Mouse (Mus musculus) cerebellum, postnatal 10 days (tissue): Measurements from ENCODE around the gene Ccdc36.

Experiments used
- DNase-seq, 2 experiments: peaks; one replicate each; pipeline ENCODE4 v3.0.0; 2021; ENCODE audit warnings: mixed read lengths in 2 of 2

Gene Ccdc36

GRCm38 (mm10) chr9:108441236-108441919, 13.1 kb upstream of the Ccdc36 start:
- DNase-seq, result peak; percentile 48 to 60

- DNase-seq, result no peak
Observed at GRCm38 (mm10) chr9:108440485-108440884, 12.2 kb upstream of the Ccdc36 start.

GRCm38 (mm10) chr9:108439176-108439575, 10.9 kb upstream of the Ccdc36 start:
- DNase-seq, result peak; percentile 81 to 83

- DNase-seq, result no peak
Observed at GRCm38 (mm10) chr9:108436182-108436581, 7.9 kb upstream of the Ccdc36 start, which contains the start of gene BC048562. BC048562 (plus strand) TSS chr9:108436482.

- DNase-seq, result peak; percentile 36 to 45
Observed at GRCm38 (mm10) chr9:108431431-108432067, 3.3 kb upstream of the Ccdc36 start.

- peak; percentile 49 for DNase-seq
Observed at GRCm38 (mm10) chr9:108412221-108412620, 16.1 kb downstream of the Ccdc36 start.

GRCm38 (mm10) chr9:108411381-108411942, 16.8 kb downstream of the Ccdc36 start:
- DNase-seq, result no peak

GRCm38 (mm10) chr9:108409535-108409934, 18.7 kb downstream of the Ccdc36 start:
- DNase-seq, result no peak

GRCm38 (mm10) chr9:108404451-108404850, 23.8 kb downstream of the Ccdc36 start:
- DNase-seq, result no peak

- no peak for DNase-seq
Observed at GRCm38 (mm10) chr9:108403081-108403480, 25.2 kb downstream of the Ccdc36 start.

GRCm38 (mm10) chr9:108401186-108401960, 26.9 kb downstream of the Ccdc36 start:
- peak; percentile 67 to 72 for DNase-seq

GRCm38 (mm10) chr9:108398324-108398723, 30.0 kb downstream of the Ccdc36 start:
- DNase-seq, result peak; percentile 76 to 81

GRCm38 (mm10) chr9:108395427-108395826, 32.9 kb downstream of the Ccdc36 start:
- DNase-seq, result no peak

GRCm38 (mm10) chr9:108394191-108394590, 34.1 kb downstream of the Ccdc36 start:
- no peak for DNase-seq

GRCm38 (mm10) chr9:108392676-108393075, 35.6 kb downstream of the Ccdc36 start, which contains the start of gene 1700102P08Rik:
1700102P08Rik (plus strand) TSS chr9:108392805.
- DNase-seq, result no peak

GRCm38 (mm10) chr9:108389220-108389619, 39.1 kb downstream of the Ccdc36 start:
- DNase-seq, result no peak

- no peak for DNase-seq
Observed at GRCm38 (mm10) chr9:108388601-108389000, 39.7 kb downstream of the Ccdc36 start.

GRCm38 (mm10) chr9:108386816-108387215, 41.5 kb downstream of the Ccdc36 start:
- no peak for DNase-seq

GRCm38 (mm10) chr9:108385006-108385405, 43.3 kb downstream of the Ccdc36 start:
- DNase-seq, result no peak

GRCm38 (mm10) chr9:108381382-108381781, 46.9 kb downstream of the Ccdc36 start:
- DNase-seq, result no peak

- no peak for DNase-seq
Observed at GRCm38 (mm10) chr9:108379294-108379693, 49.0 kb downstream of the Ccdc36 start.

- no peak for DNase-seq
Observed at GRCm38 (mm10) chr9:108378736-108379135, 49.5 kb downstream of the Ccdc36 start.

- DNase-seq, result no peak
Observed at GRCm38 (mm10) chr9:108378234-108378633, 50.0 kb downstream of the Ccdc36 start.
